Mouse (Mus musculus): ENCODE measurements at regions not wholly inside any gene's neighbourhood (a gene's known extent, or its start where the extent isn't known, plus 50 kb on each side); places are given as distances from the start of the nearest gene placed in this dataset.

DNA sequence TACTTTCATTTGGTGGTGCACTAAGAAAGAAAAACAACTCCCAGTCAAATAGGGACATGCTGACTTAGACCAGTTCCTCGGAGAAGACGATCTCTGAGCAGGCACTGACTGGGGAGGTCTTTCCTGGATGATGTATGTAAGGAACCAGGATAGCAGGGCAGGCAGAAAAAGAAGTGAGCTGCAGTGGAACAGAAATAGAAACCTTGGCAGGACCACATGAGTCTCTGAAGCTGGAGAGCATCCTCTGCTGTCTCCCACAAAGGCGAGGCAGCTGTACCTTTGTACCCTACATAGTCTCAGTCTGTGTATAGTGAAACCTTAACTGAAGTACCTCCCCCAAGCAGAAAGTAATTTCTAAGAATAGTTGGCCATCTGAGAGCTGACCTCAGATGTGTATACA, 104.4 kb upstream of the Gm37988 start:
- H3K4me2 ChIP-seq (ENCODE audit: low read depth), result no peak overlapping the region
- H3K36me3 ChIP-seq (replicated peaks; ENCODE audit: control insufficient read depth, insufficient read depth, low read depth), result no peaks in the 10 kb centered on the region
- ATAC-seq (ENCODE audit: insufficient read depth) (no peak), DNase-seq (ENCODE audit: low read depth in 3 of 3, low spot score in 3 of 3) (no peak)
- no peaks in the 10 kb centered on the region for H3K9me3 ChIP-seq (ENCODE audit: control insufficient read depth, low read length)
- no peaks in the 10 kb centered on the region for H3K4me1 ChIP-seq (replicated peaks; ENCODE audit: control insufficient read depth in 2 of 2, insufficient read depth in 2 of 2, low read length in 1 of 2)
- no peak overlapping the region for H3K9ac ChIP-seq (replicated peaks)
- no peak overlapping the region for H3K27ac ChIP-seq
- H3K27me3 ChIP-seq (ENCODE audit: control insufficient read depth, insufficient read depth, low read length), result no peaks in the 10 kb centered on the region
- H3K4me3 ChIP-seq (ENCODE audit: insufficient read depth in 1 of 2, low read depth in 2 of 2, low read length in 2 of 2), result no peak overlapping the region
- WGBS (ENCODE audit: insufficient replicate concordance), result 52% methylated on average over 3 of the region's 3 CpGs
- TF ChIP-seq CTCF (IDR thresholded peaks at IDR 0.05; ENCODE audit: low read depth), result no peak
- no peak for TF ChIP-seq EP300 (IDR thresholded peaks at IDR 0.05; ENCODE audit: low read depth)

- Histone ChIP-seq H3K9me3 (ENCODE audit: control insufficient read depth, low read length) (no peaks in the 10 kb centered on the region), H3K9ac (replicated peaks) (no peak overlapping the region), H3K36me3 (replicated peaks; ENCODE audit: control insufficient read depth, insufficient read depth, low read depth) (no peaks in the 10 kb centered on the region), H3K4me1 (replicated peaks; ENCODE audit: control insufficient read depth in 2 of 2, insufficient read depth in 2 of 2, low read length in 1 of 2) (no peaks in the 10 kb centered on the region), H3K27ac (no peak overlapping the region), H3K4me3 (ENCODE audit: insufficient read depth in 1 of 2, low read depth in 2 of 2, low read length in 2 of 2) (no peak overlapping the region), H3K4me2 (ENCODE audit: low read depth) (no peak overlapping the region), H3K27me3 (ENCODE audit: control insufficient read depth, insufficient read depth, low read length) (no peaks in the 10 kb centered on the region)
- 38% methylated on average over 6 of the region's 6 CpGs for WGBS (ENCODE audit: insufficient replicate concordance)
- TF ChIP-seq CTCF (IDR thresholded peaks at IDR 0.05; ENCODE audit: low read depth) (no peak), EP300 (IDR thresholded peaks at IDR 0.05; ENCODE audit: low read depth) (no peak)
- ATAC-seq (ENCODE audit: insufficient read depth) (no peak), DNase-seq (ENCODE audit: low read depth in 3 of 3, low spot score in 3 of 3) (no peak)
Measured at GRCm38 (mm10) chr1:4706171-4706570, 101.5 kb upstream of the Gm37988 start.

DNA sequence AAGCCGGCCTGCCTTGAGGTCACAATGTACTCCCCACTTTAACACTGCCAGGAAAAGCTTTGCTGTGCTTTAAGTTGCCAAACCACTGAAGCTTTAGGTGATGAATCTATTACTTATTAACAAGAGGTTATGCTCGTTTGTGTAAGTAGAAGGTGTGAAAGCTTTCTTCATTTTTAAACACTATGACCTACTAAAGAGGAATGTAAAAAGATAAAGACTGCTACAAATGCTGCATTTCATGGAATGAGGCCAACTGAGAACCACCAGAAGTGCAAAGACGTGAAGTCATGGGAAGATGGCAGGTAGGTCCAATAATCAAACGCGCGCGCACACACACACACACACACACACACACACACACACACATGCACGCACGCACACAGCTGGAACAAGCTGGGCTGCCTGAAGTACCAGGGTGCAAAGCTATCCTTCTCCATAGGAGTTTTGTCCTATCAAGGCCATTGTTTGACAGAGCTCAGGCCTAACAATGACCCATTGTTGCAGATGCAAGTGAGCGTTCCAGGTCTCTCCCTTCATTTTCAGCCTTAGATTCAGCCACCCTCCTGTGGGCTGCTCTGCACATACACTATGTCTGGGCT, 85.3 kb upstream of the Gm37988 start:
- Histone ChIP-seq H3K4me3 (ENCODE audit: insufficient read depth in 1 of 2, low read depth in 2 of 2, low read length in 2 of 2) (no peak overlapping the region), H3K27ac (no peak overlapping the region), H3K9me3 (ENCODE audit: control insufficient read depth, low read length) (no peaks in the 10 kb centered on the region), H3K9ac (replicated peaks) (no peak overlapping the region), H3K4me2 (ENCODE audit: low read depth) (no peak overlapping the region), H3K36me3 (replicated peaks; ENCODE audit: control insufficient read depth, insufficient read depth, low read depth) (no peaks in the 10 kb centered on the region), H3K27me3 (ENCODE audit: control insufficient read depth, insufficient read depth, low read length) (no peaks in the 10 kb centered on the region), H3K4me1 (replicated peaks; ENCODE audit: control insufficient read depth in 2 of 2, insufficient read depth in 2 of 2, low read length in 1 of 2) (no peaks in the 10 kb centered on the region)
- 75% methylated on average over 10 of the region's 10 CpGs for WGBS (ENCODE audit: insufficient replicate concordance)
- TF ChIP-seq EP300 (IDR thresholded peaks at IDR 0.05; ENCODE audit: low read depth) (no peak), CTCF (IDR thresholded peaks at IDR 0.05; ENCODE audit: low read depth) (no peak)
- DNase-seq (ENCODE audit: low read depth in 3 of 3, low spot score in 3 of 3), result no peak
- no peak for ATAC-seq (ENCODE audit: insufficient read depth)
